Mouse (Mus musculus): Measurements from ENCODE around the gene Ccr4.

- TF ChIP-seq POLR2A (IDR thresholded peaks at IDR 0.05; ENCODE audit: low read depth, low read length) (no peak), CTCF (IDR thresholded peaks at IDR 0.05; ENCODE audit: extremely low read depth, insufficient read length, insufficient replicate concordance, low read depth, low read length) (no peak)
Measured at GRCm38 (mm10) chr9:114517924-114518497, 13.3 kb upstream of the Ccr4 start.
